Mouse (Mus musculus): ENCODE data around the gene Bcap31. TPM values are rescaled to one million over a fixed set of nuclear protein-coding genes. Genes with fewer than 3 reads are reported as not detected.
A peak's percentile ranks its signal among the peaks of the same experiment; 100 is the strongest.

Gene Bcap31
- polyA plus RNA-seq, 1 experiment from 2014 or later: 292 TPM

- DNase-seq (ENCODE audit: low spot score): no peak
Measured at GRCm38 (mm10) chrX:73684156-73684555, 31.8 kb downstream of the Bcap31 start.

- no peak for DNase-seq (ENCODE audit: low spot score)
Measured at GRCm38 (mm10) chrX:73676668-73677067, 39.3 kb downstream of the Bcap31 start.

- no peak for DNase-seq (ENCODE audit: low spot score)
Measured at GRCm38 (mm10) chrX:73675231-73675630, 40.7 kb downstream of the Bcap31 start.

- no peak for DNase-seq (ENCODE audit: low spot score)
Measured at GRCm38 (mm10) chrX:73673968-73674661, 41.9 kb downstream of the Bcap31 start.

GRCm38 (mm10) chrX:73673619-73673967 is 42.4 kb downstream of the Bcap31 start:
- DNase-seq (ENCODE audit: low spot score): no peak

GRCm38 (mm10) chrX:73672879-73673618 is 42.9 kb downstream of the Bcap31 start, which contains the start of gene Slc6a8:
TSS of gene Slc6a8 (plus strand) at chrX:73673150.
- DNase-seq (ENCODE audit: low spot score): peak; percentile 6

GRCm38 (mm10) chrX:73672031-73672431 is 43.9 kb downstream of the Bcap31 start:
- DNase-seq (ENCODE audit: low spot score): peak; percentile 61

- DNase-seq (ENCODE audit: low spot score): peak; percentile 27
Measured at GRCm38 (mm10) chrX:73663143-73663542, 52.8 kb downstream of the Bcap31 start.

GRCm38 (mm10) chrX:73660284-73660665 is 55.7 kb downstream of the Bcap31 start:
- DNase-seq (ENCODE audit: low spot score): no peak

- peak; percentile 7 for DNase-seq (ENCODE audit: low spot score)
Measured at GRCm38 (mm10) chrX:73659575-73660283, 56.2 kb downstream of the Bcap31 start, which contains the start of gene Pnck. TSS of gene Pnck (minus strand) at chrX:73660117.

GRCm38 (mm10) chrX:73658936-73659574 is 56.9 kb downstream of the Bcap31 start:
- DNase-seq (ENCODE audit: low spot score): peak; percentile 7

- DNase-seq (ENCODE audit: low spot score): no peak
Measured at GRCm38 (mm10) chrX:73658391-73658790, 57.6 kb downstream of the Bcap31 start.

- peak; percentile 47 for DNase-seq (ENCODE audit: low spot score)
Measured at GRCm38 (mm10) chrX:73655529-73655928, 60.4 kb downstream of the Bcap31 start.

- DNase-seq (ENCODE audit: low spot score): peak; percentile 70
Measured at GRCm38 (mm10) chrX:73654177-73654576, 61.8 kb downstream of the Bcap31 start.

GRCm38 (mm10) chrX:73653392-73653791 is 62.6 kb downstream of the Bcap31 start:
- no peak for DNase-seq (ENCODE audit: low spot score)

- no peak for DNase-seq (ENCODE audit: low spot score)
Measured at GRCm38 (mm10) chrX:73650869-73651268, 65.1 kb downstream of the Bcap31 start.

GRCm38 (mm10) chrX:73645121-73645520 is 70.9 kb downstream of the Bcap31 start:
- no peak for DNase-seq (ENCODE audit: low spot score)

- no peak for DNase-seq (ENCODE audit: low spot score)
Measured at GRCm38 (mm10) chrX:73639901-73640469, 76.0 kb downstream of the Bcap31 start.

GRCm38 (mm10) chrX:73639255-73639675 is 76.7 kb downstream of the Bcap31 start, which contains the start of gene Dusp9:
TSS of gene Dusp9 (plus strand) at chrX:73639419.
- DNase-seq (ENCODE audit: low spot score): peak; percentile 10

GRCm38 (mm10) chrX:73637415-73637814 is 78.6 kb downstream of the Bcap31 start:
- no peak for DNase-seq (ENCODE audit: low spot score)

Data from thymus, postnatal 0 days (tissue).